Mouse (Mus musculus) skeletal muscle tissue, adult 2 months (tissue): ENCODE measurements around the gene Tmco5b.

Experiments used
- DNase-seq: peaks from one replicate; pipeline ENCODE4 v3.0.0-alpha.2; 2012; ENCODE audit warnings: low read depth, low spot score

Tmco5b gene

DNA sequence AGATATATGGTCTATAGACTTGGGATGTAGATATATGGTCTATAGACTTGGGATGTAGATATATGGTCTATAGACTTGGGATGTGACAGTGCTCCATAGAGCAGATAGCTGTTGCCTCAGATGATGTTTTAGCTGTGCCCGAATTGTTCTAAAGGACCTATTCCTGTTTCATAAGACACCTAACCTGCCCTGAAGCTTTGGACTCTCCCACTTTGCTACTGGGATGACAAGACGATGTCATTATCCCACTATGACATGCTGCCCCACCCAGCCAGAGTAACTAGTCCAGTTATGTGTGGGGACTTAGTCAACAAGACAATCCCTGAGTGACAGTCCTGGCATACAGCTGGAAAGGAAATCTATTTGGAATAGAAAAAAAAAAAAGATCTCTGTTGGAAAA is at the start of gene Tmco5b:
TSS of gene Tmco5b (plus strand) at position 301 of the 400 bp plus-strand sequence.
- DNase-seq: no peak

DNA sequence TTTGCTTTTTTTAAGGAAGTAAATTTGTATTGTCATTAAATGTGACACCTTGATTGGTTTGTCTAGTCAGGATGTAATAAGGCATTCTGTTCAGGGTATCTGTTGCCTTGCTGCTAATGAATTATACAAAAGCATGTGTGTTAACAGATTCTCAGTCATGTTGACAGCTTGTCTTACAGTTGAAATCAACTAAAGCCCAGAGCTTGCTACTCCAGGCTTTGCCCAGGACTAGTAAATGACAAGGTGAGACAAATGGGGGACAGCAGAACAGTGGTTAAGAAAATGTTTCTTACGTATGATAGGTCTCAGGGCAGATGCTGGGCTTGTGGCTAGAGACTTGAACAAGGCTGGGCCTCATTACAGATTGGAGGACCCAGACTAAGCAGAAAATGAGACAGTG is 48.5 kb upstream of the Tmco5b start:
- no peak for DNase-seq

DNA sequence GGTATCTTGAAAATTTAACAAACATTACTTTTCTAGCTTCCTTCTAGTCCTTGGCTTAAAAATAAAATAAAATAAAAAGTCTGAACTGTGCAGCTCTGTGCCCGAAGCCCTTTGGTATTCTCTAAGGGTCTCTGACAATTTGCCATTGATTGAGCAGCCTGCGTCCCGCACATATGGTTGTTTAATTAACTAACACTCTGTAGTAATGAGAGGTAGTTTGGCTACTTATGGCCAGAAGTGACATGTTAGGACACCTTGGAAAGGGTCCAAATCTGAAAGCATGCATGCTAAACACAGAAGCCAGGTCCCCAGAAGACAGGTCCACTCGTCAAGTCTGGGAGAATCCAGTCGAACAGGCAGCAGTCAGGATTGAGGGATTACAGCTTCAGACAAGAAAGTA is 46.7 kb upstream of the Tmco5b start:
- DNase-seq: no peak

DNA sequence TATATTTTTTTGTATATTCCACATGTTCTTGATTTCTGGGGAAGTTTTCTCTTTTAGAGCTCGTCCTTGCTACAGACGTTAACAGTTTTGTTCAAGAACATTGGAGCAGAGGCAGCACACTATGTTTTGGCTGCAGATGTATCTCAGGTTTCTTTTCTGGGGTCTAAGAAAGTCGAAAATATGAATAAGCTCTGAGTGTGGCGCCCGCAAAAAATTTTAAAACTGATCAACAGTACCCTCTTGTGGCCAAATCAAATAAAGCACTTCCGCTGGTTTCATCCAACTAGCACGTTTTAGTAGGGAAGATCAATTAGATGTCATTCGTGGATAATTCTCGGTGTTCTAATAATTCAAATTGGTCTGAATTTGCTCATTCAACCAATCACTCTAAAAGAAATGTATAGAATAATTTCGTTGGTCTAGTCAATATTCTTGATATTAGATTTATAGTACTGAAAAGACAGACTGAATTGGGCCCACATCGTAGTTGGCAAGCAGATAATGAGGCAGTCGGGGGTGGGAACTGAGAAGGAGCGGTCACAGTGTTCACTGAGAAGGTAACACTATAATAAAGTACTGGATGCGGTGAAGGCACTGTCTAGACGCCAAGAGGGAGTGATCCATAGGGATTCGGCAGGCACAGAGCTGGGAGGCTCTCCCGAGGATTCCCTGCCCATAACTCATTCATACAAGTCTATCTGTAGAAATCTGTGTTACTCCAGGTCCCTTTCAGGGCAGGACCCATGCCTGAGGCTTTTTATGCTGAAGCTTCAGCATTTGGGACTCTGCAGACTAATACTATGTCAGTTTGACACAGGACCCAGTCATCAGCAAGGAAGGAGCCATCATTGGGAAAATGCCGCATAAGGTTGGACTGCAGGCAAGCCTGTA is 17.1 kb downstream of the Tmco5b start:
- DNase-seq: no peak

DNA sequence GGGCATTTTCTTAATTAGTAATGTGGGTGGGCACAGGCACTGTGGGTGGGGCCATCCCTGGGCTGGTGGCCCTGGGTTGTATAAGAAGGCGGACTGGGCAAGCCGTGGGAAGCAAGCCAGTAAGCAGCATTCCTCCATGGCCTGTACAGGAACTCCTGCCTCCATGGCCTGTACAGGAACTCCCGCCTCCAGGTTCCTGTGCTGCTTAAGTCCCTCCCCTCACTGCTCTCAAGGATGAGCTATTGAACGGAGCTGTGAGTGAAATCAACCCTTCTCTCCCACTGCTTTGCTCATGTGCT is 17.7 kb downstream of the Tmco5b start:
- no peak for DNase-seq

DNA sequence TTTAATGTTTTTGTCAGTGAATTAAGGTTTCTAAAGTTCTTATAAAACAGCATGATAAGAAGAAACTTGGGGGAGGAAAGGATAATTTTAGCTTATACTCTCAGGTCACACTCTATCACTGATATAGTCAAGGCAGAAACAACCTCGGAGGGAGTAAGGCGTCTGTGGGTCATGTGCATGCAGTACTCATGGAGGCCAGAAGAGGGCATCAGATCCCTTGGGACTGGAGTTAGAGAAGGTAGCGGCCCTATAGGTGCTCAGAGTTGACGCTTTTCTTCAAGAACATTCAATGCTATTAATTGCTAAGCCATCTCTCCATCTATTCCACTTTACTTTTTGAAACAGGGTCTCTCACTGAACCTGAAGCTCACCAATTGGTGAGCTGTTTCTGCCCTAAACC is 19.8 kb downstream of the Tmco5b start:
- DNase-seq: peak; percentile 18

DNA sequence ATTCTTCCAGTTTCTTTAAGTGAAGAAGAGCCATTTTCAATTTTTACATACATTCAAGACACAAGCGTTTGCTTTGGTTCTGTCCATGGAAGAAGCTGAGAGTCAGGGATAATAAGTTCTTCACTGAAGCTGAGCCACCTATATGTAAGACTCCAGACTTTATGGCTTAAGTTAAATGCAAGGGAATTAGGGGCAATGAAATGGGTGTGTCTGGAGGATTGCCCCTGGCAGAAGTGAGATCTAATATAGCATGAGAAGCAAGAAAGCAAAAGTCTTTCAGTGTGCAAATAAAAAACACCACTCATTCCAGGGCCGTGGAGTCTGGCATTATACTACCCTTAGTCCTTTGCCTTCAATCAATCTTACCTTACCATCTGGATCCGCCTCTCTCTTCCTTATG is 25.7 kb downstream of the Tmco5b start:
- no peak for DNase-seq

DNA sequence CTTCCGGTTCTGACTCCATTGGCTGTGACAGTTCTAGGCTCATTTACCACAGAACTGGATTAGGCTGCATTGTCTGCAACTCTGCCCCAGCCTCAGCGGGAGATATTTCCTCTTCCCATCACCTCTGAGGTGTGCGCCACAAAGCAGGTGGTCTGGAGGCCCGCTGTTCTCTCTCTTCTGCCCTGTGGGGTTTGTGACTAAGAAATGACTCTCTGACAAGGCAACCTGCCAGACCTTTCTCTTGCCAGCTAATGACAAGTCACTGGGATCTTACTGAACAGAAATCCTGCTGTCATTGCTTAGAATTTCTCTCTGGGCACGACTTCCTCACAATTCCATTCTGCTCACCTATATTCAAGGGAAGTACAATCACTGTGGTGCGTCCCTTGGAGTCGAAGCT is 37.5 kb downstream of the Tmco5b start:
- no peak for DNase-seq

DNA sequence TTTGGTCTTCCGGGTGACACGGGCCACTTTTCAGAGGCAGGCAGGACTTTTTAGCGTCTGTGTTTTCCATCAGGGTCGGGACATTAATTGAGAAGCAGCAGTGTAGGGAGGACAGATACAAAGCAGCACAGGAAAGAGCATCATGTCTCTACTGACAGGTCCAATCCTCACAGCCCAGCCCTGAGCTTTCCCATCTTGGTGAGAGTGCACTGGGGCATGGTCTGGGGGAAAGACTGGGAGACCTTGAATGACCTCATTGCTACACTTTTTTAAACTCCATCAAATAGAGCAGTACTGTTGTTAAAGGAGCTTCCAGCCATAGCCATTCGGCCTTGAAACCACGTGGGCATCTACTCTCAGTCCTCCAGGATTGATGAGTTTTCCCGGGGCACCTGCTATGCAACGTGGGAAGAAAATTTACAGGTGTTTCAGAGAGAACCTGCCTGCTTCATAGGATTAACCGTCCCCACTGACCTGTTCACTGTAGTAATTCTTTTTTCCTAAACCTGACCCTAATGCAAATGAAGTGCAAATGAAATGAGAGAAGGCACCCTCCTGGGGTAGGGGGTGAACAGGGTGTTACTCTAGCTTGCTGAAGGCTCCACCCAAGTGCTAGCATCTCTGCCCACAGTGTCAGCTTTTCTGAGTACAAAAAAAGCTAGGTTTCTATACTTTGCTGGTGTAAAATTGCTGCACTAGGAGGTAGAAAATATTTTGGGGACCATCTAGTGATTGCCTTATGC is 48.4 kb downstream of the Tmco5b start:
- DNase-seq: no peak

DNA sequence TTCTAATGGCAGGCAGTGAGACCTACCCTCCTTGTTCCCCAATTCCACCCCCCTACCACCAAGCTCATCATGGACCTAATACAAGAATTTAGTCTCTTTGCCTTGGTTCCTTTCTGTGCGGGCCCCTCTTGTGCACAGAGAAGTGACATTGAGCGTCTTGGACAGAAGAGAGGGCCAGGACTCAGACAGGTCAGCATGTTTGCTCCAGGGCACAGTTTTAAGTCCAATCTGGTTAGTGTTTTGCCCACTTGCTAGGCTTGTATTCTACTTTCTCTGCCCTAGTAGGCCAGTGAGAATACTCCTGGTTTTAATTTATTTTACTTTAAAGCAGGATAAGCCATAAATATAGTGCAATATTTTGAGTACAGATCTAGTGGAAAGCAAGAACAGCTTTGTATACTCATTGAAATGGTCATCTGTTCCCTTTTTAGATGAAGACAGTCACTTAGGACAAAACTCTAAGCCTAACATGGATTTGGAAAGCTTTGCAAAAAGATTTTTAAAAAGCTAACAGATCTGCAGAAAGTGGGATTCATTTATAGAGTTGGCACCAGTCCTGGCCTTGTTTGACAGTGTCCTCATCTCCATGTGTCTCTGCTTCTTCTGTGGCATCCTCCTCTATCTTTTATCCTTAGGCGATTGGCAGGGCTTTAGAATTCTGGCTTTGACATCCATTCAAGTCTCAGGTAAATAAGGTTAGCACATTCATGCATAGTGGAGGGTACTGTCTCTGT is 50.2 kb downstream of the Tmco5b start:
- no peak for DNase-seq

DNA sequence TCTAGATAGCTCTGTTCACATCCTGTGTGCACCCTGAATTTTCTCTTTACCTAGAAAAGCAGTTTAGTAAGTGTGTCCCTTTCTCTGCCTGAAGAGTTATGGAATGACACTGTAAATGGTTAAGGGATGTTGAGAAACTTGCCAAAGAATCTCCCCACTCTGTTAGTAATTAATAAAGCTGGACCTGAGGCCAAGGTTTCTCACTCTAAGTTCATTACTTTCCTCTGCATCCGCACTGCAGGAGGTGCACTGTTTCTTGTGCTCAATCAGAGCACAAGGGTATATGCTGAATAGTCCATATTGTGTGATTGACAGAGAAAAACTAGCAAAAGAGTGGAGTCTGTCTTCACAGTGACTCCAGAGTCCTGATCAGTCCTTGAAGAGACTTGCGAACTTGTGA is 59.0 kb downstream of the Tmco5b start:
- no peak for DNase-seq
